13 mouse cellular contexts compared by ENCODE assay signal in genomic region chr11:118174752-118175151, GRCm38 (mm10). TPM values are rescaled to one million over a fixed set of nuclear protein-coding genes. Genes with fewer than 3 reads are reported as not detected.
DNase-seq lines count a peak whose midpoint lies in the region; ATAC-seq lines count a peak whose summit lies in the region.
"Had no signal": no experiment of that assay in that cellular context is flagged by ENCODE, and none has a peak within 500 bp of the region (broad histone marks: within the 10 kb centered on the region; RNA-seq: fewer than 3 reads in every experiment).

No protein-coding gene starts in this region.

- 0 out of 2 replicates have a peak overlapping the region, but pooled peaks have one; percentile 17 for H3K27ac ChIP-seq in embryonic facial prominence, embryonic 15.5 days (replicated peaks)
- no peak overlapping the region for H3K27ac ChIP-seq in embryonic facial prominence, embryonic 10.5 days (replicated peaks)
- peak overlapping the region; percentile 60 for H3K27ac ChIP-seq in heart, embryonic 12.5 days (ENCODE audit: poor library complexity, severe bottlenecking)
- H3K27ac ChIP-seq: liver, embryonic 12.5 days had no signal

- no peaks in the 10 kb centered on the region for H3K27me3 ChIP-seq in embryonic facial prominence, embryonic 15.5 days
- H3K27me3 ChIP-seq in embryonic facial prominence, embryonic 10.5 days (replicated peaks; ENCODE audit: low read depth, poor library complexity, severe bottlenecking), result no peaks in the 10 kb centered on the region
- no peaks in the 10 kb centered on the region for H3K27me3 ChIP-seq in heart, embryonic 12.5 days (replicated peaks)
- H3K27me3 ChIP-seq: liver, embryonic 12.5 days had no signal

- no peaks in the 10 kb centered on the region for H3K9me3 ChIP-seq in embryonic facial prominence, embryonic 15.5 days (replicated peaks)
- no peaks in the 10 kb centered on the region for H3K9me3 ChIP-seq in embryonic facial prominence, embryonic 10.5 days
- H3K9me3 ChIP-seq in heart, embryonic 12.5 days (replicated peaks), result no peaks in the 10 kb centered on the region
- H3K9me3 ChIP-seq: liver, embryonic 12.5 days had no signal

- H3K4me1 ChIP-seq in embryonic facial prominence, embryonic 15.5 days, result no peaks in the 10 kb centered on the region
- no peaks in the 10 kb centered on the region for H3K4me1 ChIP-seq in embryonic facial prominence, embryonic 10.5 days
- H3K4me1 ChIP-seq in heart, embryonic 12.5 days (replicated peaks), result peaks cover 28% of the 10 kb centered on the region
- H3K4me1 ChIP-seq: liver, embryonic 12.5 days had no signal

- no peak for DNase-seq in embryonic facial prominence, embryonic 10.5 days (ENCODE audit: low spot score)
- peak; percentile 16 for DNase-seq in NIH3T3 (ENCODE audit: low read depth)
- peak; percentile 73 for DNase-seq in lung, postnatal 10 days
- no peak for DNase-seq in adrenal gland, adult 18-20 months (ENCODE audit: low spot score in 2 of 2)
- DNase-seq: cerebellum, adult 11-12 months; embryo, embryonic 11 days had no signal

- 76% methylated on average over 7 of the region's 7 CpGs for WGBS in embryonic facial prominence, embryonic 15.5 days
- 92% methylated on average over 7 of the region's 7 CpGs for WGBS in embryonic facial prominence, embryonic 10.5 days
- 51% methylated on average over 7 of the region's 7 CpGs for WGBS in heart, embryonic 12.5 days

- H3K4me2 ChIP-seq in embryonic facial prominence, embryonic 15.5 days (replicated peaks), result no peak overlapping the region
- peak overlapping the region; percentile 12; the same call in 1 of the 2 replicates for H3K4me2 ChIP-seq in heart, embryonic 12.5 days
- H3K4me2 ChIP-seq: liver, embryonic 12.5 days; midbrain, embryonic 11.5 days had no signal

- no peak overlapping the region for H3K9ac ChIP-seq in embryonic facial prominence, embryonic 15.5 days
- no peak overlapping the region for H3K9ac ChIP-seq in heart, embryonic 12.5 days
- H3K9ac ChIP-seq: liver, embryonic 12.5 days had no signal

- ATAC-seq in embryonic facial prominence, embryonic 15.5 days (ENCODE audit: insufficient number of reproducible peaks, low FRiP score, low TSS enrichment, low read depth), result no peak
- ATAC-seq in heart, embryonic 12.5 days (ENCODE audit: insufficient number of reproducible peaks, low FRiP score), result no peak; the same call in 1 of the 2 replicates
- ATAC-seq in frontal cortex, adult (ENCODE audit: low TSS enrichment), result no peak
- no peak for ATAC-seq in megakaryocyte, adult 5-6 weeks (ENCODE audit: poor library complexity, severe bottlenecking)
- ATAC-seq: liver, embryonic 12.5 days had no signal

- no peak overlapping the region for H3K4me3 ChIP-seq in embryonic facial prominence, embryonic 15.5 days (replicated peaks)
- no peak overlapping the region for H3K4me3 ChIP-seq in embryonic facial prominence, embryonic 10.5 days
- H3K4me3 ChIP-seq in heart, embryonic 12.5 days, result no peak overlapping the region
- H3K4me3 ChIP-seq: liver, embryonic 12.5 days; myocyte had no signal

- peaks cover 54% of the 10 kb centered on the region for H3K36me3 ChIP-seq in embryonic facial prominence, embryonic 15.5 days
- H3K36me3 ChIP-seq in embryonic facial prominence, embryonic 10.5 days (replicated peaks), result peaks cover 72% of the 10 kb centered on the region
- peaks cover 65% of the 10 kb centered on the region for H3K36me3 ChIP-seq in heart, embryonic 12.5 days

RNA-seq across cellular contexts. Expression of gene Dnah17, which starts 44.3 kb away (rescaled TPM):
- 0.17 and 0.21 TPM in 2 replicates for polyA plus RNA-seq in embryonic facial prominence, embryonic 15.5 days (2015; fragmentation: Nextera tagmentation; extraction: Ambion mirVana)
- polyA plus RNA-seq in embryonic facial prominence, embryonic 10.5 days (2016; fragmentation: Nextera tagmentation; extraction: Ambion mirVana), result 0.17 and 0.19 TPM in 2 replicates
- polyA plus RNA-seq in heart, embryonic 12.5 days (2016; fragmentation: Nextera tagmentation; extraction: Ambion mirVana), result 0.10 and 0.26 TPM in 2 replicates
- total RNA-seq in megakaryocyte, adult 5-6 weeks (2015), result under 0.01 TPM in 1 of 2 replicates, not detected in the other
- under 0.01 TPM in 2 replicates for total RNA-seq in megakaryocyte, adult 5-6 weeks (2017)
- total RNA-seq in adrenal gland, adult 18-20 months (2021), result under 1 TPM in 1 of 2 experiments, not detected in 1; 0.03 TPM

Comparison
In these comparisons a context has a peak if more than half of its experiments do, and no peak if none do; other contexts are left out.
1. DNase-seq: peak in NIH3T3 (single experiment) and lung, postnatal 10 days (single experiment); none in embryonic facial prominence, embryonic 10.5 days (single experiment) and adrenal gland, adult 18-20 months (0 of 2).